Mouse (Mus musculus) bone marrow macrophage, adult 2 months (primary cell): Measurements from ENCODE around the gene Arsj. TPM values are rescaled to one million over a fixed set of nuclear protein-coding genes. Genes with fewer than 3 reads are reported as not detected.
A peak's percentile ranks its signal among the peaks of the same experiment; 100 is the strongest.

Source experiments
- H3K27ac ChIP-seq: 2 replicates; pipeline ENCODE4 v1.5.1; 2012; ENCODE audit warnings: low read depth, low read length; ENCODE audit not compliant: insufficient read depth
- H3K4me1 ChIP-seq: 2 replicates; pipeline ENCODE4 v1.6.1; 2012; ENCODE audit warnings: low read length; ENCODE audit not compliant: control insufficient read depth, insufficient read depth
- H3K4me3 ChIP-seq: 2 replicates; pipeline ENCODE4 v1.5.1; 2012; ENCODE audit warnings: mild to moderate bottlenecking, low read length, moderate library complexity; ENCODE audit not compliant: insufficient read depth
- CTCF ChIP-seq: IDR thresholded peaks from 2 replicates; pipeline ENCODE4 v1.5.1; 2012; ENCODE audit warnings: low read depth, mild to moderate bottlenecking, low read length, moderate library complexity
- POLR2A ChIP-seq: IDR thresholded peaks from 2 replicates; pipeline ENCODE4 v1.6.1; 2012; ENCODE audit warnings: mild to moderate bottlenecking, low read depth, low read length, borderline replicate concordance
- polyA plus RNA-seq: library from polyadenylated mRNA; stranded (reverse); fragments of >200 nt; gene quantifications from 2 replicates; pipeline ENCODE4 v1.2.4, GENCODE M21; 2012; ENCODE audit not compliant: missing spikeins, insufficient read depth, insufficient read length

The Arsj gene
- polyA plus RNA-seq, result not detected in 2 replicates

DNA sequence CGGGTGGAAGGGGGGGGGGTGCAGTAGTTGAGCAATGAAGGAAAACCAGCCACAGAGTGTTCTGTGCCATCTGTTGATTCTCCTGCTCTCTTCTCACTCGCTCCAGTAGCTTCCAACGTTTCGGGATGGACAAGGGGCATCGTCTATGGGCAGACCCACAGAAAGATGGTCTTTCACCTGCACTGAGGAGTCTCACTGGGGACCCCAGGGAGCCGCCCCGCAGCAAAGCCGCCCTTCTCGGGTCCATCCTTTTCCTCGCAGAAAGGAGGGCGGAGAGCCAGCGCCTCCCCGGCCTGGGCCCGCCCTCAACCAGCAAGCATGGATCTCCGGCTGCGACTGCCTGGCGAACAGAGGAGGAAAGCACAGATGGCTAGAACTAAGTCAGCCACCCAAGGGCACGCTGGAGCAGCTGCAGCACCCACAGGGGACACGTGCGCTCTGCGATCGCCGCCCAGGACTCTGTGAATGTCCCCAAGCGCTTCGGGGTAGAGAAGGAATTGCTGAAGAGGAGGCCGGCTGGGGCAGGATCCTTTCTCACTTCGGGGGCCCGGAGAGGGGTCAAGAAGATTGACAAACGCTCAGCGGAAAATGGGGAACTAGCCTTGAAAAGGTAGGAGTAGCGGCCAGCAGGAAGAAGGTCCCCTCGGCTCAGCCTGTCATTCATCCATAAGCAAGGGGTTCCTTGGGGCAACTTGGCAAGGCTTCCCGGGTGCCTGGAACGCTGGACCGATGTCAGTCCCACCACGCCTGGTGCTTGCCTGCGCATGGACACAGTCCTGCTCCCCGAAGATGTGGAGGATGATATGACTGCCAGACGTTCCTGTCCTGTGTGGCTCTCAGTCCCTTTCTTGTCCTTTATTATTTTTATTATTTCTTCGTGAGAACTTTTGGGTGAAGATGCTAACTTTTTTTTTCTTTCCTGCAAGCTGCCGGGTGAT, at the start of gene Arsj:
Gene Arsj, plus strand, starts transcription at position 117 of the 938 bp plus-strand sequence.
- H3K27ac ChIP-seq, result no peak within 1 kb of the TSS
- no peaks in the 10 kb centered on the region for H3K4me1 ChIP-seq
- TF ChIP-seq CTCF (no peak), POLR2A (no peak)
- peak within 1 kb of the TSS; percentile 23; the same call in 1 of the 2 replicates for H3K4me3 ChIP-seq

GRCm38 (mm10) chr3:126324872-126325498, 38.5 kb upstream of the Arsj start:
- Histone ChIP-seq H3K4me1 (no peaks in the 10 kb centered on the region), H3K4me3 (no peak overlapping the region), H3K27ac (no peak overlapping the region)
- no peak for TF ChIP-seq POLR2A
- no peak for TF ChIP-seq CTCF

DNA sequence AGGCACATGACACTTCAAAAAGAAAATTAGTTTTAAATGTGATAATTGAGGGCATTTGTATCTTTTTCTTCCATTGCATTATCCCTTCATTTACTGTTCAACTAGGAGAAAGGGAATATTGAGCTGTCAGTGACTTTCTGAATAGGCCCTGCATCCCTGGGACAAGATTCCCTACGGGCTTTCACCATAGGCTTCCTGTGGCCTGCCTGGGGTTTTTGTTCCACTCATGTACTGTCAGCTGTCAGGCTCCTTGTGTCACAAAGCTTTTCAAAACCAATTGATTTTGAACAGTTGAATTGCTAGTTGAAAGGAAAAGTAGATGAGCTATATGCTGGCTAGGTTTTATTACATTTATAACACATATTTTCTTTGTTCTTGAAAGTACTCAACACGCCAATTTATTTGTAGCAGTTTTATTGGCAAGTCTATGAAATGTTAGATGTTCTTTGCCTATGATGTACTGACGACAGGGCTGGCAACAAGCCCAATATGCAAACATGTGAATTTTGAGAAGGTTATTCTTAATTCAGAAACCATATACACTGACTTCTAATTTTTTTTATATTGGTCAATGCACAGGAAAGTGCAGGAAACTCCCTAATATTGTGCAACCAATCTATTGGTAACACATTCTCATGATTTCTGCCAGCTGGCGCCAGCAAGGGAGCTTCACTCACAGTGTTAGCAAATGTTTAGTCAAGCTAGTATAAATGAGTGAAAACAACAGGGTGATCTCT, 37.4 kb upstream of the Arsj start:
- no peak overlapping the region for H3K4me3 ChIP-seq
- no peaks in the 10 kb centered on the region for H3K4me1 ChIP-seq
- no peak for TF ChIP-seq POLR2A
- no peak for TF ChIP-seq CTCF
- no peak overlapping the region for H3K27ac ChIP-seq

DNA sequence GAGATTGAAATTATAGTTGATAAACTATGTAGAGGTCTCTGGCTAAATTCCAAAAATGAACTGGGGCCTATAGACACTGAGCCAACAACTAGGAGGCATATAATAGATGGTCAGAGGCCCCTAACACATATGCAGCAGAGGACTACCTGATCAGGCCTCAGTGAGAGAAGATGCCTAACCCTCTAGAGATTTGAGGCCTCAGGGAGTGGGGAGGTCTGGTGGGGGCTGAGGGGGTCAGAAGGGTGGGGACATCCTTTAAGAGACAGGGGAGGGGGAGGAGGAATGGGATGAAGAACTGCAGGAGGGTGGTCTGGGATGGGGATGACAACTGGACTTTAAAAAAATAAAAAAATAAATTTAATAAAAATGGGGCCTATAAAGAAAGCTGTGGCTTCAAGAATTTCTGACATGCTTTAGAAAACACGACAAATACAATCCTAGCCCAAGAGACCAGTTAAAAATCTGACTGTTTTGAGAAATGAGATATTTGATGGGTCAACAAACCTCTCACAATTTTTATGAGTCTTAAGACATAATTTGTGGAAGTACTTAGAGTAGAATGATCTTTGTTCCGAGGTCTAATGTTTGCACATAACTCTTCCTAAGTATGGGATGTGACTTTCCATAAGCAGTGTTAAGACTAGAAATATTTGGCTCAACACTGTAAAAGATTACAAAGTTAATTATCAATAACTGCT, 36.7 kb upstream of the Arsj start:
- no peaks in the 10 kb centered on the region for H3K4me1 ChIP-seq
- H3K27ac ChIP-seq, result no peak overlapping the region
- TF ChIP-seq POLR2A (no peak), CTCF (no peak)
- H3K4me3 ChIP-seq, result no peak overlapping the region

DNA sequence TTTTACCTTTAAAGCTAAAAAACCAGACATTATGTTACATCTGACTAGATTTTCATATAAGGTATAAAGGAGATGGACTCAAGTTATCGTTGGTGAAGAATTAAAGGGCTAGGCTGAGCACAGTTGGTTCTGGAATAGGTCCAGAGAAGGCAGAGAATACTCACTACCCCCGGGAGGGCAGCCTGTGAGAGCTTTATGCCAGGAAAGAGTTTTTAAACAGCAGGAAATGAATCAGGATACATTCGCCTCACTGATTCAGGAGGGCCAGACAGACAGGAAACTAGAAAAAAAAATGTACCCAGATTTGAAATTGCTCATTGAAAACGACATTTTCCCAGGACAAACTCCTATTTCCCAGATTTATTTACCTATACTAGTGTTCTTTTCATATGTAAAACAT, 28.2 kb upstream of the Arsj start:
- no peak overlapping the region for H3K27ac ChIP-seq
- no peaks in the 10 kb centered on the region for H3K4me1 ChIP-seq
- H3K4me3 ChIP-seq, result no peak overlapping the region
- no peak for TF ChIP-seq CTCF
- no peak for TF ChIP-seq POLR2A

DNA sequence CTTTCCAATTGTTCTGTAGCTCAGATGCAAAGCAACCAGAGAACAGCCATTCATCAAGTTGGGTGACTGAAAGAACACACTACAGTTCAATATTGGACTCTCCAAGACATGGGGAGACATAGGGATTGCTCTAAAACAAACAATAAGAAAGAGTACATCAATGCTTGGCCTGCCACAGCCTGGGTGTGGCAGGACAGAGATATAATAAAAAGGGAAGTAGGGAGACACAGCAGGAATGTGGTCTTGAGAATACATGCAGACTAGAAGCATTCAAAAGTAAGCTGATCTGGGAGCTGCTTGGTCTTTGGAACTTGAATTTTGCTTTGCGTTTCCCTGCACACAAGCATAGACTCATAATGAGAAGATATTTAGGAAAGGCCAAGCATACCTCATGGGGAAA, 18.7 kb upstream of the Arsj start:
- Histone ChIP-seq H3K27ac (no peak overlapping the region), H3K4me1 (no peaks in the 10 kb centered on the region), H3K4me3 (no peak overlapping the region)
- TF ChIP-seq CTCF (no peak), POLR2A (no peak)

- TF ChIP-seq CTCF (no peak), POLR2A (no peak)
- H3K27ac ChIP-seq, result no peak overlapping the region
Measured at GRCm38 (mm10) chr3:126359760-126360159, 3.7 kb upstream of the Arsj start.

DNA sequence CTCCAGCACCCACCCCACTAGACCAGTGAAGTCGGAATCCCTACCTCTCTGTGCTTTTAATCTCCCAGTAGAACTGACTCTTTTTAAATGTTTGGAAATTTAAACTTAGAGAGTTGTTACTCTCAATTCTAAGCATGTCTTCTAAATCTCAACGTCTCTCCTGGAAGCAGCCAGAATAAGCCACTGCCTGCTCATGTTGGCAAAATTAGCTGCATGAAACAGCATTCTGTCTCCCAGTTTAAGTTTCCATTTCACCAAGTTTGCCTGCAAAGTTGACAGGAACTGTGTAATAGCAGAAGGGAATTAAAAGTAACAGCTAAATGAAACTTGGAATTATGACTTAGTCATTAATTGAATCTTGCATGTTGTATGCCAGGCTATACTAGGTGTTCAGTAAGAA, 1.1 kb upstream of the Arsj start:
- H3K27ac ChIP-seq, result no peak overlapping the region
- H3K4me1 ChIP-seq, result no peaks in the 10 kb centered on the region
- TF ChIP-seq CTCF (no peak), POLR2A (no peak)
- H3K4me3 ChIP-seq, result no peak overlapping the region

More at GRCm38 (mm10) chr3:126359760-126360159, 3.7 kb upstream of the Arsj start:
- H3K4me1 ChIP-seq, result no peaks in the 10 kb centered on the region
- H3K4me3 ChIP-seq, result no peak overlapping the region

DNA sequence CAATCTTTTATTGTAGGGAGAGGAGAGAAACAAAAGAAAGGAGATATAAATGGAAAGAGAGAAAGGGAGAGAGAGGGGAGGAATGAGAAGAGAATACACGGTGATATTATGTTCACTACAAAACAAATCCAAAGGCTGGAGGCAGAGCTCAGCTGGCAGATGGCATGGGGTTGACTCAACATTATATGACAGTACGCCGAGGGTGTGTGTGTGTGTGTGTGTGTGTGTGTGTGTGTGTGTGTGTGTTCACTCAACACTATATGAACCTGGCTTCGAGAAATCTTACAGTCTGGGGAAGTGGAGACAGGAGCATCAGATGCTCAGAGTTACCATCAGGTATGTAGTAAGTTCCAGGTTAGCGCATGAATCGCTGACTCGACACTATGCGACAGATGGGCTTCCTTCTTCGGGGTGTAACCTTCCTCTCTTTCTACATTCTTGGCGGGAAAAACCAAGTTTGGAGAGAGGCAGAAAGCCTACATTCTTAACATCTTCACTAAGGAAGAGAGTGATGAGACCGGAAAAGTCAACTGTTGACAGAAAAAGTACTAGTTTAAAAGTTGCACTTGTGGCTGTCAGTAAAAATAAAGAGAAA, 456 bp upstream of the Arsj start:
- H3K4me3 ChIP-seq, result no peak overlapping the region
- TF ChIP-seq CTCF (no peak), POLR2A (no peak)
- H3K27ac ChIP-seq, result no peak overlapping the region
- no peaks in the 10 kb centered on the region for H3K4me1 ChIP-seq

- Histone ChIP-seq H3K27ac (no peak overlapping the region), H3K4me3 (no peak overlapping the region), H3K4me1 (no peaks in the 10 kb centered on the region)
- TF ChIP-seq POLR2A (no peak), CTCF (no peak)
Measured at GRCm38 (mm10) chr3:126364555-126364954, 1.1 kb downstream of the Arsj start.
